Mouse (Mus musculus): ENCODE data around the gene Aen. TPM values are rescaled to one million over a fixed set of nuclear protein-coding genes. Genes with fewer than 3 reads are reported as not detected.

The Aen gene
- polyA plus RNA-seq, 1 experiment from 2014 or later: 38.9 TPM

DNA sequence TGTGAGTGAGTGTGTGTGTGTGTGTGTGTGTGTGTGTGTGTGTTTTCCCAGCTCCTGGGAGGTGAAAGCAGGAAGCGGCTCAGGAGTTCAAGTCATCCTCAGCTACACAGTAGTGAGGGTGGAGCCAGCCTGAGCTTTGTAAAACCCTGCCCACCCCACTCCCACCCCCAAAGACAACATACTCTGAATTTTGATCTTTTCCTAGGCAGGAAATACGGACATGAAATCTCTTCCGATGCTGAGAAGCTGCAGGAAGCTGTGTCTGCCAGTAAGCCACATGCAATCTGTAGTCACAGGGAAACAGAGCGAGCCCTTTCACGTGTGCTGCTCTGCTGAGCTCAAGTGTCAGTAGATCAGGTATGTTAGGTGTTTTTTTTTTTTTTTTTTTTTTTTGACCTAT is 26.9 kb upstream of the Aen start:
- H3K9ac ChIP-seq (replicated peaks; ENCODE audit: low read depth, low read length): no peak overlapping the region
- no peaks in the 10 kb centered on the region for H3K9me3 ChIP-seq (ENCODE audit: control insufficient read depth, low read length)
- H3K27me3 ChIP-seq (ENCODE audit: control insufficient read depth, insufficient read depth, low read length): no peaks in the 10 kb centered on the region
- ATAC-seq (ENCODE audit: low read depth): no peak
- 81% methylated on average over 5 of the region's 5 CpGs for WGBS
- no peak overlapping the region for H3K27ac ChIP-seq (ENCODE audit: low read depth, low read length)
- no peak overlapping the region for H3K4me2 ChIP-seq (ENCODE audit: low read depth, low read length)
- no peak overlapping the region for H3K4me3 ChIP-seq (ENCODE audit: low read depth, low read length)
- no peaks in the 10 kb centered on the region for H3K36me3 ChIP-seq (ENCODE audit: control insufficient read depth, insufficient read depth, low read length)
- no peaks in the 10 kb centered on the region for H3K4me1 ChIP-seq (ENCODE audit: control insufficient read depth, insufficient read depth, low read length)

- Histone ChIP-seq H3K4me2 (ENCODE audit: low read depth, low read length) (no peak overlapping the region), H3K27ac (ENCODE audit: low read depth, low read length) (no peak overlapping the region), H3K4me1 (ENCODE audit: control insufficient read depth, insufficient read depth, low read length) (no peaks in the 10 kb centered on the region), H3K4me3 (ENCODE audit: low read depth, low read length) (no peak overlapping the region), H3K9me3 (ENCODE audit: control insufficient read depth, low read length) (no peaks in the 10 kb centered on the region), H3K36me3 (ENCODE audit: control insufficient read depth, insufficient read depth, low read length) (no peaks in the 10 kb centered on the region), H3K27me3 (ENCODE audit: control insufficient read depth, insufficient read depth, low read length) (no peaks in the 10 kb centered on the region), H3K9ac (replicated peaks; ENCODE audit: low read depth, low read length) (no peak overlapping the region)
- 85% methylated on average over 6 of the region's 6 CpGs for WGBS
- no peak for ATAC-seq (ENCODE audit: low read depth)
Measured at GRCm38 (mm10) chr7:78872366-78872765, 23.3 kb upstream of the Aen start.

GRCm38 (mm10) chr7:78872831-78873230 is 22.8 kb upstream of the Aen start:
- Histone ChIP-seq H3K27me3 (ENCODE audit: control insufficient read depth, insufficient read depth, low read length) (no peaks in the 10 kb centered on the region), H3K27ac (ENCODE audit: low read depth, low read length) (no peak overlapping the region), H3K4me2 (ENCODE audit: low read depth, low read length) (no peak overlapping the region), H3K4me1 (ENCODE audit: control insufficient read depth, insufficient read depth, low read length) (no peaks in the 10 kb centered on the region), H3K36me3 (ENCODE audit: control insufficient read depth, insufficient read depth, low read length) (no peaks in the 10 kb centered on the region), H3K4me3 (ENCODE audit: low read depth, low read length) (no peak overlapping the region), H3K9me3 (ENCODE audit: control insufficient read depth, low read length) (no peaks in the 10 kb centered on the region), H3K9ac (replicated peaks; ENCODE audit: low read depth, low read length) (no peak overlapping the region)
- WGBS: 83% methylated on average over 5 of the region's 5 CpGs
- no peak for ATAC-seq (ENCODE audit: low read depth)

GRCm38 (mm10) chr7:78881607-78882468 is 13.8 kb upstream of the Aen start:
- ATAC-seq (ENCODE audit: low read depth): no peak
- peak overlapping the region; percentile 79 for H3K27ac ChIP-seq (ENCODE audit: low read depth, low read length)
- peaks cover 30% of the 10 kb centered on the region for H3K4me1 ChIP-seq (ENCODE audit: control insufficient read depth, insufficient read depth, low read length)

GRCm38 (mm10) chr7:78882469-78882837 is 13.2 kb upstream of the Aen start:
- peak overlapping the region; percentile 58 for H3K4me3 ChIP-seq (ENCODE audit: low read depth, low read length)
- peaks cover 3% of the 10 kb centered on the region; the same call in 1 of the 2 replicates for H3K27me3 ChIP-seq (ENCODE audit: control insufficient read depth, insufficient read depth, low read length)
- peak overlapping the region; percentile 70 for H3K9ac ChIP-seq (replicated peaks; ENCODE audit: low read depth, low read length)
- WGBS: under 1% methylated on average over 23 of the region's 23 CpGs
- ATAC-seq (ENCODE audit: low read depth): peak; percentile 59
- H3K27ac ChIP-seq (ENCODE audit: low read depth, low read length): peak overlapping the region; percentile 79
- H3K9me3 ChIP-seq (ENCODE audit: control insufficient read depth, low read length): no peaks in the 10 kb centered on the region
- peak overlapping the region; percentile 72 for H3K4me2 ChIP-seq (ENCODE audit: low read depth, low read length)
- no peaks in the 10 kb centered on the region for H3K36me3 ChIP-seq (ENCODE audit: control insufficient read depth, insufficient read depth, low read length)
- H3K4me1 ChIP-seq (ENCODE audit: control insufficient read depth, insufficient read depth, low read length): peaks cover 36% of the 10 kb centered on the region

More at GRCm38 (mm10) chr7:78881607-78882468, 13.8 kb upstream of the Aen start:
- WGBS: 6% methylated on average over 16 of the region's 16 CpGs
- Histone ChIP-seq H3K4me2 (ENCODE audit: low read depth, low read length) (peak overlapping the region; percentile 72), H3K27me3 (ENCODE audit: control insufficient read depth, insufficient read depth, low read length) (peaks cover 3% of the 10 kb centered on the region; the same call in 1 of the 2 replicates), H3K36me3 (ENCODE audit: control insufficient read depth, insufficient read depth, low read length) (no peaks in the 10 kb centered on the region), H3K9ac (replicated peaks; ENCODE audit: low read depth, low read length) (peak overlapping the region; percentile 70), H3K9me3 (ENCODE audit: control insufficient read depth, low read length) (no peaks in the 10 kb centered on the region), H3K4me3 (ENCODE audit: low read depth, low read length) (peak overlapping the region; percentile 58)

DNA sequence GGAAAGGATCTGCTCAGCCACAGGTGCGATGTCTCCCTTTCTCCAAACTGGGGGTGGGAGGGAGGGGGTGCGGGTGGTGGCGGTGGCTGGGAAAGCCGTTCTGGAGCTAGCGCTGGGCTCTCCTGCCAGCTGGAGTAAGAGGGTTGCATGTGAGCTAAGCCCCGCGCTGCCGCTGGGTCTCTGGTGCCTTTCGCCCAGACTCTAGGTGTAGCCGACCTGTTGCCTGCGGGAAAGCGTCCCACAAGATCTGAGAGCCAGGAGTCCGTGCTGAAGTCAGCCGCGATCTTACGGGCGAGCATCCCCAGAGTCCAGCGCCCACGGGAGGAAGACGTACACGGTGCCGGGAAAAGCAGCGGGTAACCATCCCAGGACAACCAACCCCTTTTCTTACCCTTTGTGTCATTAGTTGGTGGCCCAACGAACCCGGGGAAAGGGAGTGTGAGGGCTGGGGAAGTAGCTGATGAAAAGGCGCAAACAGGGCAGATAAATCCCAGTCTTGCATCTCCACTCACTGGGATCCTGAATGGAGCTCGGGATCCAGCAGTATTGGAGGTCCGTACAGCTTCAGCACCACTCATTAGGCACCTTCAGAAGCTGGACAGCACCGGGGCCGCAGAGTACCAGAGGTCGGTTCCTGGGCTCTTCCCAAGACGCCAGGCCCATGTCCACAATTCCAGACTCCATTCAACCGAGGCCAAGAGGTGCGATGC is 12.5 kb upstream of the Aen start:
- WGBS: under 1% methylated on average over 33 of the region's 34 CpGs
- ATAC-seq (ENCODE audit: low read depth): peak; percentile 15; the same call in 1 of the 2 replicates

GRCm38 (mm10) chr7:78883726-78884060 is 12.0 kb upstream of the Aen start:
- H3K36me3 ChIP-seq (ENCODE audit: control insufficient read depth, insufficient read depth, low read length): no peaks in the 10 kb centered on the region
- peak overlapping the region; percentile 70 for H3K9ac ChIP-seq (replicated peaks; ENCODE audit: low read depth, low read length)
- H3K4me2 ChIP-seq (ENCODE audit: low read depth, low read length): peak overlapping the region; percentile 72
- WGBS: 5% methylated on average over 8 of the region's 8 CpGs
- peaks cover 3% of the 10 kb centered on the region; the same call in 1 of the 2 replicates for H3K27me3 ChIP-seq (ENCODE audit: control insufficient read depth, insufficient read depth, low read length)
- H3K4me1 ChIP-seq (ENCODE audit: control insufficient read depth, insufficient read depth, low read length): peaks cover 47% of the 10 kb centered on the region
- peak overlapping the region; percentile 58 for H3K4me3 ChIP-seq (ENCODE audit: low read depth, low read length)
- no peak for ATAC-seq (ENCODE audit: low read depth)
- no peaks in the 10 kb centered on the region for H3K9me3 ChIP-seq (ENCODE audit: control insufficient read depth, low read length)
- peak overlapping the region; percentile 79 for H3K27ac ChIP-seq (ENCODE audit: low read depth, low read length)

More for the DNA sequence above, 12.5 kb upstream of the Aen start:
- Histone ChIP-seq H3K27me3 (ENCODE audit: control insufficient read depth, insufficient read depth, low read length) (peaks cover 3% of the 10 kb centered on the region; the same call in 1 of the 2 replicates), H3K4me3 (ENCODE audit: low read depth, low read length) (peak overlapping the region; percentile 58), H3K9ac (replicated peaks; ENCODE audit: low read depth, low read length) (peak overlapping the region; percentile 70), H3K36me3 (ENCODE audit: control insufficient read depth, insufficient read depth, low read length) (no peaks in the 10 kb centered on the region), H3K4me2 (ENCODE audit: low read depth, low read length) (peak overlapping the region; percentile 72), H3K4me1 (ENCODE audit: control insufficient read depth, insufficient read depth, low read length) (peaks cover 43% of the 10 kb centered on the region), H3K9me3 (ENCODE audit: control insufficient read depth, low read length) (no peaks in the 10 kb centered on the region), H3K27ac (ENCODE audit: low read depth, low read length) (peak overlapping the region; percentile 79)

DNA sequence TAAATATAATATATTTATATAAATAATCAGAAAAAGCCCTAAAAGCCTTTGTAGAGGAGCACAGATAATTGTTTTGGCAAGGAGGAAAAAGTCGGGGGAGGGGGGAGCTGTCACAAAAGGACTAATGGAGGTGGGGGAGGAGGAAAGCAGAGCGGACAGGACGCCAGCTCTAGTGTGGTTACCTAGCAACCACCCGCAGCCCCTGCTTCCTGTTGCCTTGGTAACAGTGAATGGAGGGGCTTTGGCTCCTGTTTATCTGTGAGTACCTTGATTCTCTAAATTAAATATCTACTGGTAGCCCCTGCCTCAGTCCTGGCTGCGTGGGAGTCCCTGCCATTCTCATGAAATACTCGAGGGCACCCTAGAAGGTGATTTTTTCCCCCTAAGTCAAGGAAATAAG is 11.5 kb upstream of the Aen start:
- peak overlapping the region; percentile 58 for H3K4me3 ChIP-seq (ENCODE audit: low read depth, low read length)
- H3K4me2 ChIP-seq (ENCODE audit: low read depth, low read length): peak overlapping the region; percentile 72
- peak; percentile 39; the same call in 1 of the 2 replicates for ATAC-seq (ENCODE audit: low read depth)
- peaks cover 47% of the 10 kb centered on the region for H3K4me1 ChIP-seq (ENCODE audit: control insufficient read depth, insufficient read depth, low read length)
- peaks cover 3% of the 10 kb centered on the region; the same call in 1 of the 2 replicates for H3K27me3 ChIP-seq (ENCODE audit: control insufficient read depth, insufficient read depth, low read length)
- H3K27ac ChIP-seq (ENCODE audit: low read depth, low read length): peak overlapping the region; percentile 76
- WGBS: 3% methylated on average over 6 of the region's 6 CpGs
- no peaks in the 10 kb centered on the region for H3K36me3 ChIP-seq (ENCODE audit: control insufficient read depth, insufficient read depth, low read length)
- peak overlapping the region; percentile 70; the same call in 1 of the 2 replicates for H3K9ac ChIP-seq (replicated peaks; ENCODE audit: low read depth, low read length)
- H3K9me3 ChIP-seq (ENCODE audit: control insufficient read depth, low read length): no peaks in the 10 kb centered on the region

DNA sequence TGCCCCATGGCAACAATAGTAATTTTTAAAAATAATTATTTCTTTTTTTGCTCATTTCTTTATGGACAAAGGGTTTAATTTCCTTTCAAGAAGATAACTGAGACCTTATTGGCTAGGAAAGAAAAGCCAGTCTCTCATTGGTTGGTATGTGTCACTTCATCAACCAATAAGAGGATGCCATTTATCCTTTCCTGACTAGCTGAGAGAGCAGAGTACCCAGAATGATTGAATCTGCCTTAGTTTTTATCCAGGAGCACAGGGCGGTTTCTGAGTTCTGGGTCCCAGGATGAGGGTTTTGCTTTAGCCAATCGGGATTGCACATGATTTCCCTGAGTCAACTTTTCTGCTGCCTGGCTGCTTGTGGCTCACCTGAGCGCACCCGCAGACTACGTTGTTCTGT is 10.2 kb upstream of the Aen start:
- peak overlapping the region; percentile 72 for H3K4me2 ChIP-seq (ENCODE audit: low read depth, low read length)
- ATAC-seq (ENCODE audit: low read depth): no peak
- H3K27me3 ChIP-seq (ENCODE audit: control insufficient read depth, insufficient read depth, low read length): peaks cover 3% of the 10 kb centered on the region; the same call in 1 of the 2 replicates
- peaks cover 47% of the 10 kb centered on the region for H3K4me1 ChIP-seq (ENCODE audit: control insufficient read depth, insufficient read depth, low read length)
- H3K27ac ChIP-seq (ENCODE audit: low read depth, low read length): peak overlapping the region; percentile 71
- peak overlapping the region; percentile 58 for H3K4me3 ChIP-seq (ENCODE audit: low read depth, low read length)
- 55% methylated on average over 5 of the region's 5 CpGs for WGBS
- H3K9ac ChIP-seq (replicated peaks; ENCODE audit: low read depth, low read length): no peak overlapping the region
- no peaks in the 10 kb centered on the region for H3K9me3 ChIP-seq (ENCODE audit: control insufficient read depth, low read length)
- H3K36me3 ChIP-seq (ENCODE audit: control insufficient read depth, insufficient read depth, low read length): no peaks in the 10 kb centered on the region

Data from neural tube, embryonic 14.5 days (tissue).